Mouse (Mus musculus) spleen, postnatal 4 days (tissue): ENCODE measurements at regions not wholly inside any gene's neighbourhood (a gene's known extent, or its start where the extent isn't known, plus 50 kb on each side); places are given as distances from the start of the nearest gene placed in this dataset.
"Not testable (repeated sequence)": the region's sequence is repeated elsewhere in the genome, so short reads cannot be mapped to it uniquely, and the experiment has no call there.

ENCODE experiments used
- DNase-seq, 2 experiments: peaks; one replicate each; pipeline ENCODE4 v3.0.0; 2022; ENCODE audit warnings: low spot score in 2 of 2

DNA sequence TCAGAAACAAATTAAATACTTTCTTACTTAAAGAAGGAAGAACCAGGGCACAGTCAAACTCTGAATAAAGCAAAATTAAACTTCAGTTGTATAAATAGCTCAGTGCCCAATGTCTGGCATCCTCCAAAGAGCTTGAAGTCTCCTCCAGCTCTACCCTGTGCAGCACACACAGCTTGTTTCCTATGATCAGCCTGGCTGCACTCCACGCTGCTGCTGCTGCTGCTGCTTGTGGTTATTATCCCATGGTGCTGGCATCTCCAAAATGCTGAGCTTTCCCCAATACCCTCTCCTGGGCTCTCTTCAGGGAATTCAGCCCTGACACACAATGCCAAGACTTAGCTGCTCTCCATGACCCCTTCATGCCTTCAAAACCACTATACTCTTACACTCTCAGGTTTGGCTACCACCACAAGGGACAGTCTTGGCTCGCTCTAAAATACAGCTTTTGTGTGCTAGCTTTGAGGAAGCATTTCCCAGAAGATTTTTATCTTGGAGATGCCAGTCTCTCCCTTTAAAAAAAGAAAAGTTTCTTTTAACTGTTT lies 121.0 kb downstream of the Rab10 start:
- not testable (repeated sequence) for DNase-seq

DNA sequence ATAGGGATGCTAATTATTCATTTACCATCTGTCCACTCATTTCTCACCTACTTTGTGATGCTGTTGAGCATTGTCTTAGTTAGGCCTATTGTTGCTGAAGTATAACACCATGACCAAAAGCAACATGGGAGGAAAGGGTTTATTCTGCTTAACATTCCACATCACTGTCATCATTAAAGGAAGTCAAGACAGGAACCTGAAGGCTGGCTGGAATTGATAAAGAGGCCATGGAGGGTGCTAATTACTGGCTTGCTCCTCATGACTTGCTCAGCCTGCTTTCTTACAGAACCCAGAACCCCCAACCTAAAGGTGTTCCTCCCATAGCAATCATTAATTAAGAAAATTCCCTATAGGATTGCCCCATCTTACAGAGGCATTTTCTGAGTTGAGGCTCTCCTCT lies 121.6 kb downstream of the Rab10 start:
- no peak for DNase-seq

DNA sequence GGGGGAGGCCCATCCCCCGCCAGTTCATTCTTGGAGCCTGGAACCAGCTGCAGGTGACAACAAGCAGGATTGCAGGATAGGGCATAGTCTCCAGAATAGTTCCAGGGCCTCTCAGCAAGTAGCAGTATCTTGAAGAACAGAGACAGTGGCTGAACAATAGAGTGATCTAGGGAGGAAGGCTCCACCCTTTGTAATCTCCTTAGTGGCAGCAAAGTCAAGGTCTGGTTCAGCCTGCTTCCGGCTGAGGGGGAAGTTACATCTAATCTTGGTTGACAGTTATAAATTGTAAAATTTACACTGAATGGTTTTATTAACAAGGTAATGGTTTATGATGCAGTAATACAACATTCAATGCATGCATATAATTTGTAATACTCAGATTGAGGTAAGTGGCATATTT lies 136.4 kb downstream of the Rab10 start:
- DNase-seq, result no peak

DNA sequence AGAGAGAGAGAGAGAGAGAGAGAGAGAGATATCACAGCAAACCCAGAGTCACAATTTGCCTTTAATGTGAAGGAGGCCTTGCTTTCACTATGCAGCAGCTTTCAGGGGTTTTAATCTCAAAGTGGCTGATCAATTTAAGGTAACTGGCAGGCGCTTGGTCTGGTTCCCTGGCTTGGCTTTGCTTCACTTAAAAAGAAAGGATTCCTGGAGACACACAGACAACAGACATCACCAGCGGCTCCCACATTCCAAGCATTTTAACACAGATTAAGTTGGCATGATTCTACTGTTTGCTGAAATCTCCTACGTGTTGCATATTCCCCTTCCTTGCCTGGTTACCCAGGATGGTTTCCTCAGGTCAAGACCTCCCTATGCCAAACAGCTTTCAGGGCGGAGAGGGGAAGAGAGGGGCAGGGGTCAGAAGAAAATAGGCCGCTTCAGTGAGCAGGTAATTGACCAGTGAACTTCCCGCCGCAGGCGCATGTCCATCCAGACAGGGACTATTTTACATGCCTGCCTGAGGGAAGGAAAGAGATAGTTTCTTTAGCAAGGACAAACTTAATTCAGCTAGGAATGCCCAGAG lies 140.0 kb downstream of the Rab10 start:
- not testable (repeated sequence) for DNase-seq

DNA sequence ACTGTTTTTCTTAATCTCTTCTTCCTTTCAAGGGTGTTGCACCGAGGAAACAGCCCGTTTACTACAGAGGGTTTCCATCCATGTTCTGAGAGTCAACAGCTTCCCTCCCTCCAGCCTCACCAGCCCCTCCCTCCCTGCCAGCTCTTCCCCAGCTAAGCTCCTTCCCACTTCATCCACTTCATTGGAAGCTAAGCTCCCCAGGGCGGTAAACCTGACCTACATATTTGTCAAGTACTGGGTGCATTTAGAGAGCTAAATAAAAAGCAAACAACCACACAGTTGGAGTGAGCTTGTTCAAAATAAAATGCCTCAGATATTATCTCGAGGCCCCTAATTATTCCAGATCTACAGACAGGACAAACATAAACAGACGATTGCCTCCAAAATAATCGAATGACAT lies 148.1 kb downstream of the Rab10 start:
- not testable (repeated sequence) for DNase-seq

DNA sequence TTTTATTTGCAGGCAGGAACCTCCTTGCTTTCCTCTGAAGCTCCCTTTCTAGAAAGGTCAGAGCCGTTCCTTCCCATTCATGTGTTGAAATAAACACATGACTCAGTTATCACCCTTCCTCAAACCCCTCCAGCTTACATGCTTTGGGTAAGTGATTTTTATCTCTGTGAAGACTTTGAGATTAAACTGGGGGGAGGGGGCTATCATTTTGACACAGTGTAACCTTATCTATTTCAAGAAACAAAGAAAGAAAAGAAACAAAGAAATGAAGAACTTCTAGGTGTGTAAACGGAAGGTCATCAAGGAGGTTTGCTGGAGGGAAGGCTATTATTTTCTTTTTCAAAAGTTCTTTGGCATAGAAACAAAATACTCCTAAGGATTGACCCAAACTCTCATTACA lies 151.0 kb downstream of the Rab10 start:
- DNase-seq, result not testable (repeated sequence)

DNA sequence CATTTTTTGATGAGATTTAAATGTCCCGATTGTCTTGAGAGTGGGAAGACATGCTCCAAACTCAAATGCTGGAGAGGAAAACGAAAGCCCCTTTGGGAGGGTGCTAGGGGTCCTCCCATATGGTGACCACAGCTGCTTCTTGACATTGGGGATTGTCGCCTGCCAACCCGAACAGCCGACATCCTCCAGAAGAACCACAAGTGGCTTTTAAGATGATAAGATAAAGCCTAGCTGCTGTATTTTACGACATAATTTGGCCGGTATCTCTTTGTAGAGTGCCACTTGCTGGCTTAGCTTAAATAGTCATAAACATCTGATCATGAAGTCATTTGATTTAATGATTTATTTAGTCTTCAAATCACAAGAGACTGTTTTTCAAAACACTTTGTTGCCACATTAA lies 156.1 kb downstream of the Rab10 start:
- not testable (repeated sequence) for DNase-seq

DNA sequence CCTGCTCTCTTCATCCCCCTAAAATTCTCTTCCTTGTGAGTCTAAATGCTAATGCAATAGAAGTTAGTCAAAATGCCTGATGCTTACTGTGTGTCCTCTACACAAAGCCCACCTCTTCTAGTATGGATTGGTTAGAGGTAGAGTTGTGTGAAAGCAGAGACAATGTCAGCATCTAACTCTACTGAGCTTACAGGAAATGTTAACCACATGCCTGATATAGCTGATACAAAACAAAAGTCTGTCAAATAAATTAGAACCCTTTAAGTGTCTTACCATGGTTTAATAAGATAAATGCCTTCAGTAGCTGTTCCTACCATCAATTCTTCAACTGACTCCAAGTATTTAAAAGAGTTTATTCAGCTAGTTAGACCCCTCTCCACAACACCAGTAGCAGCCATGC lies 177.2 kb downstream of the Rab10 start:
- peak in 1 of 2 experiments; percentile 3 for DNase-seq

DNA sequence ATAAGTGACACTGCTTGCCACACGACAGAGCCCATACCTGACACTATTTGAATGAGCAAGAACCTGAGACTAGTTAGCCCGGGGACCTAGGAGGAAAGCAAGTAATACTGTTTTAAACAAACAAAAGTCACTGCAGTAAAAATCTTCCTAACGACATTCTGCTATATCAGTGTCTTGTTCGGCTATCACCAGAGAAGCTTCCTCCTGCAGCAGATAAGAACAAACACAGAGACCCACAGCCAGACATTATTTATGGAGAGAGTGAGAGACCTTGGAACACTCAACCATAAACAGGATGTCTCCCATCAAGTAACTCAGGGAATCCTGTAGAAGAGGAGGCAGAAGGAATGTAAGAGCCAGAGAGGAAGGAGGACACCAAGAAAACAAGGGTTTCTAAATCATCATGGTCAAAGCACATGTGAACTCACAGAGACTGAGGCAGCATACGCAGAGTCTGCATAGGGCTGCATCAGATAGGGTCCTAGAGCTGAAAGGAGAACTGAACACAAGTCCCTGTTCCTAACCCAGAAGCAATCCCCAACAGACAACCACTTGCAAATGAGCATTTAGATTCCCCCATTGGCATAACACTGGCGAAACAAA lies 178.5 kb downstream of the Rab10 start:
- not testable (repeated sequence) for DNase-seq

DNA sequence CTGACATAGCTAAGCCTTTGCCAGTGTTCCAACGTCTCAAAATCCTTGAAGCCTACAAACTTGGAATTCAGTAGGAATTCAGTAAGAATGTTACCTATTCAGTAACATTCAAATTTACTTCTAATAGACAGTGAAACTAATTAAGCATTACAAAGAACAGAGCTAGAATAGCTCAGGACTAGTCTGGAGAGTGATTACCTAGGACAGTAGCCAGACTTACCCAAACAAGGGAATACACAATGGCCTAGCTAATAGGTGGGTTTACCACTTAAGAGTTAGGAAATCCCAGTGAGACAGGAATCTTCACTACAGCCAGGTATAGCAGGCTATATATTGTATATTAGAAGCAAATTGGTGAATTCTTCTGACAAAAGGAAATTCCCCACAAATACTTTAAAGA lies 182.4 kb downstream of the Rab10 start:
- not testable (repeated sequence) for DNase-seq

DNA sequence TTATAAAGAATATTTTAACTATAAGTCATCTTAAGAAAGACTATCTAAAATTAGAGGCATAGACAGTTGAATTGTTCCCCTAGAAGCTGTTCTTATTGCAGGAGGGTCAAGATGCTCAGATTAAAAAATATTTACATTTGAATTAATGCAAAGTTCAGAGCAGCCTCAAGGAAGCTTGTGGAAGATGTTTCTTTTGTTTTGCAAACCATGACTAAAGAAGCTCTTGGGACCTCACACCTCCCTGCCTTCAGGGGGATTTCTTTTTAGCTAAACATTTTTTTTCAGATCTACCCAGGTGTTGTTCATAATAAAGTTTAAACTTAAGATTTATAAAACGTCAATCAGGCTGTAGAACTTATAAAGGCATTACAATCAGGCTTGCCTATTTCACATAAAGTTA lies 185.7 kb downstream of the Rab10 start:
- DNase-seq, result no peak

DNA sequence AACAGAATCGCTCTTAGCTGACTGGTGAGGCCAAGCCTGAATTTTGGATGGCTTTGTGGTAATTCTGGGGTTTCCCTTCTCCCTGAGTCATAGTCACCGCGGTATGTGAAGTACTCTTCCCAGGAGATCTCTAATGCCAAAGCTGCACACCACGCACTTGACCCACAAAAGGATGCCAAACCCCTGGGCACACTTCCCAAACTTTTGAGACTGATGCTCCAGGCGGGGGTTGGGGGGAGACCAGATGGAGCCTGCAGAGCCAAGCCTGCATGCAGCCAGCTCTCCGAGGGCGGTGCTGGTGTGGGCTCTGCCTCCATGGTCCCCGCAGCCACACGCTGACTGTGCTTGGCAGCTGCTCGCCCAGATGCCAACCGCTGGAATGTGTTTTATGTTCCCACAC lies 199.2 kb downstream of the Rab10 start:
- DNase-seq, result not testable (repeated sequence)

DNA sequence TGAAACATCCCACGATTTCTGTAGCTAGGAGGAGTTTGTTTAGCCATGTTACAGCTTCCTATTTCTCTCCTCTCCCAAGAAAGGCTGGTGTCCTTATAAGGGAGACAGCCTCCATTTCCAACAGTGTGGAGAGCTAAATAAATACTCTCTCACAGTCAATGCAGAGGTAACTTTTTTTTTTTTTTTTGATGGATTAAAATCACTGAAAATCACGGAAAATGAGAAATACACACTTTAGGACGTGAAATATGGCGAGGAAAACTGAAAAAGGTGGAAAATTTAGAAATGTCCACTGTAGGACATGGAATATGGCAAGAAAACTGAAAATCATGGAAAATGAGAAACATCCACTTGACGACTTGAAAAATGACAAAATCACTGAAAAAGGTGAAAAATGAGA lies 200.1 kb downstream of the Rab10 start:
- peak; percentile 87 to 93 for DNase-seq

DNA sequence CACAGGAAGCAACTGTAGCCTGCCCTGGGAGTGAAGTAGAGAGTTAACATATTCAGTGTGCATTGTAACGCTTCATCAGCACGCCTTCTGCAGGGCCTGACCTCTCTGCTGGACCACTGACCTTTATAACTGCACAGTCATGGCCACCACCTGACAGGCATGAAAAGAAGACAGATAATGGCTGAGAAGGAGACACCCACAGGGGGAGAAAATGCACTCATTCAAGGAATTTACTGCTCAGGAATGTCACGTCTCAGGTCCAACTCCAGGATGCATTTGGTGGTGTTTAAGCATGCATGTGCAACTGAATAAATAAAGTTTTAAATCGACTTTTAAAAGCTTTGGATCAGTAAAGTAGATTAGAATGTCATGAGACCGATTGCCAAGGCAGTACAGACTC lies 207.8 kb downstream of the Rab10 start:
- not testable (repeated sequence) for DNase-seq

DNA sequence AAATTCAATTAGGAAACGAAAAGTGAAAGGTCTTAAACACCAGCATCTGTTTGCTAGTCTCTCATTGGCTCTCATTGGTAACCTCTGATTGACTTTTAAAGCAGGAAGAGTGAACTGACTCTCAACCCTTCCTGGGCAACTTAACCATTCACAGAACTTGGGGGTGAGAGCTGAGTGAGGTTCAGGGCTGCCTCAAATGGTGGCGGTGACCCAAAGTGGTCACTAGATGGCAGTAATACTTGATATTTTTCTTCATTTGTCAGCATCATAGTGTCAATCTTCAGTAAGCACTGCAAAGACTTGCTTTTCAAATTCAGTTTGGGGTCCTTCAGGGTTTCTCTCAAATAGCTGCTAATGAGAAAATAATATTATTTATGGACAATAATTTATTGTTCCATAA lies 211.6 kb downstream of the Rab10 start:
- peak; percentile 21 to 62 for DNase-seq

DNA sequence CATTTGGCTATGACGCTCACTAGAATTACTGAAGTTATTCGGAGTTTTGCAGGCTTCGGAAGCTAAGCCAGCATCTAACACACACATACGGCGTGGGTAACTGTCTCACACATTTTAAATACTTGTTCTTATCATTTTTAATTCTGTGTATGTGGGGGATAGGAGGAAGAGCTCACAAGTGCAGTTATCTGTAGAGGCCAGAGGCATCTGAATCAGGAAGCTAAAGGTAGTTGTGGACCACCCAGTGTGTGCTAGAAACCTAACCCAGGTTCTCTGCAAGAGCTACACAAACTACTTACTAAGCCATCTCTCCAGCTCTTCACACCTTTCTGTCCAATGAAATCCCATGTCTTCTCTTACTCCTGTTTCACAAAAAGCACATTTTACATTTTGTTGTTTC lies 215.3 kb downstream of the Rab10 start:
- no peak for DNase-seq

DNA sequence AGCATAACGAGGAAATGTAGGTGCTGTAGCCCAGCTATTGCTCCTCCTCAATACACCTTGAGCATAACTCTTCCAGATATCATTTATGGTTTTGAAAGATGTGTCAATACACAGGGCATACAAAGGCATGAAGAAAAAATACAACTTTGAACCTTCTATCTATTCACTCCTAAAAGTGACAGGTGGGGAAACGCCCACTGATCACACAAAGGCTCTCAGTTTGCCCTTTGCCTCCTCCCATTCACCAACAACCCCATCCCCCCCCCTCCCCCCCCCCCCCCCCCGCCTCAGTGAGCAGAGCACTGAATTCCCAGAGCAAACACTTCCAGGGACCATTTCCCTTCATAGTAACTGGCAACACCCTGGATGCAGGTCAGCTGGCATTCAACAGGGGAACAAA lies 216.8 kb downstream of the Rab10 start:
- not testable (repeated sequence) for DNase-seq

DNA sequence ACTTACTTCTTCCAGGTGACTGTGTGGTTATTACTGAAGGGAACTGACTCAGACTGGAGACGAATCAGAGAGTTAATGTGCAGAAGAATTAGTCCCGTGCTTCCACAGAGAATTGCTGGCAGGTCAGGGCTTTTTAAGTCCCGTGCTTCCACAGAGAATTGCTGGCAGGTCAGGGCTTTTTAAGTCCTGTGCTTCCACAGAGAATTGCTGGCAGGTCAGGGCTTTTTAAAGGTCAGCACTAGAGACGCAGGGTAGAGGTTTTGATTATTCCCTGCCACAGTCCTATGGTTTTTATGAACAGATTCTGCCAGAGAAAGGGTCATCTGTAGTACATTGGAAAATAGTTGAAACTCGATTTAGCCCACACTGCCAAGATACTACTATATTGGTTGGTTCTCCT lies 260.2 kb downstream of the Rab10 start:
- DNase-seq, result not testable (repeated sequence)

DNA sequence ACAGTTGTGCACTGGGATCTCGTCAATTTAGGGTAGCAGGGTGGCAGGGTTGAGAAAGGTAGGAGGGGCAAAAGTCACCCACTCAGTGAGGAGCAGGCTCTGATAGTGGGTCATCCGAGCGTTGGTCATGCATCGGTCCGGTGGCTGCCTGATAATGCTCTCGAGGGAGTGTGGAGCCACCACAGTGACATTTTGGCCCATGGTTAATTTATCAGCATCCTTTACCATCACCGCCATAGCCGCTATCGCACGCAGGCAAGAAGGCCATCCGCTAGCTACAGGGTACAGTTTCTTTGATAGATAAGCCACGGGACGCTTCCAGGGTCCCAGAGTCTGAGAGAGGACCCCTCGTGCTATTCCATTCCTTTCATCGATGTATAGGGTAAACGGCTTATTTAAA lies 291.3 kb downstream of the Rab10 start:
- not testable (repeated sequence) for DNase-seq

DNA sequence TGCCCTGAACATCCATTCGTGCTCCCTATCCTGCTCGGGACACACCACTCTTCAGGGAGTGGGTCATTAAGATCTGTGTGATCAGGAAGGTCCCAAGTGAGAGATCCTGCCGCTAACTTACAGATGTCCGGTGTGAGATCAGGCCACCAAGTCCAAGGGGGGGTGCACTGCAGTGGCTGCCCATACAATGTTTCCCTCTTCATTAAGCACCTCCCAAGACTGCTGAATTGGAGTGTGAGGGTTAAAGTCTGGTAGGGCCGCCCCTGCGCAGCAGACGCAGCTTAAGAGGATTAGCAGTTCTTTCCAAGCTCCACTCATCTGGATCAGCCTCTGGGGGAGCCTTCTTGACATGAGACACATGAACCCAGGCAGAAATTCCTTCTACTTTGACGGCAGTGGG lies 293.0 kb downstream of the Rab10 start:
- not testable (repeated sequence) for DNase-seq
